ENCODE assay signal across 8 mouse cellular contexts in genomic region chr3:153944335-153944990, GRCm38 (mm10). TPM values are rescaled to one million over a fixed set of nuclear protein-coding genes. Genes with fewer than 3 reads are reported as not detected.
DNase-seq lines count a peak whose midpoint lies in the region; ATAC-seq lines count a peak whose summit lies in the region.

Acadm (minus strand) TSS chr3:153944632.

- ATAC-seq in heart, embryonic 14.5 days (ENCODE audit: insufficient number of reproducible peaks, insufficient read depth, low FRiP score, low read depth): peak; percentile 95
- peak; percentile 96 for ATAC-seq in liver, embryonic 13.5 days (ENCODE audit: low read depth)
- peak; percentile 99 for ATAC-seq in stomach, embryonic 16.5 days (ENCODE audit: insufficient read depth, low FRiP score)

- H3K9ac ChIP-seq in heart, embryonic 14.5 days (ENCODE audit: low read length): peak within 1 kb of the TSS; percentile 90
- H3K9ac ChIP-seq in liver, embryonic 13.5 days: peak within 1 kb of the TSS; percentile 88
- peak within 1 kb of the TSS; percentile 85 for H3K9ac ChIP-seq in stomach, embryonic 16.5 days (ENCODE audit: low read length)

- DNase-seq in CD4-positive, CD25-positive, alpha-beta regulatory T cell, adult 2 months (ENCODE audit: low read depth, low spot score): peak; percentile 96
- DNase-seq in fibroblast of lung, adult 2 months (ENCODE audit: low read depth): peak; percentile 90
- DNase-seq in kidney, postnatal 14 days: peak; percentile 99
- peak; percentile 99 for DNase-seq in liver, embryonic 13.5 days
- DNase-seq in neural tube, embryonic 10.5 days (ENCODE audit: extremely low spot score, low spot score): peak; percentile 99

- H3K27me3 ChIP-seq in heart, embryonic 14.5 days (ENCODE audit: control insufficient read depth, insufficient read depth, low read length): no peaks in the 10 kb centered on the region
- no peaks in the 10 kb centered on the region for H3K27me3 ChIP-seq in liver, embryonic 13.5 days
- no peaks in the 10 kb centered on the region for H3K27me3 ChIP-seq in stomach, embryonic 16.5 days (ENCODE audit: control insufficient read depth, insufficient read depth, low read length)

- 0% methylated on average over 40 of the region's 41 CpGs for WGBS in heart, embryonic 14.5 days
- WGBS in liver, embryonic 13.5 days (ENCODE audit: insufficient replicate concordance): under 1% methylated on average over 41 of the region's 41 CpGs
- under 1% methylated on average over 41 of the region's 41 CpGs for WGBS in stomach, embryonic 16.5 days

- H3K36me3 ChIP-seq in heart, embryonic 14.5 days (ENCODE audit: control insufficient read depth, insufficient read depth, low read length): peaks cover 24% of the 10 kb centered on the region
- peaks cover 10% of the 10 kb centered on the region; the same call in 1 of the 2 replicates for H3K36me3 ChIP-seq in liver, embryonic 13.5 days
- H3K36me3 ChIP-seq in stomach, embryonic 16.5 days (ENCODE audit: control insufficient read depth, insufficient read depth, low read length): no peaks in the 10 kb centered on the region

- H3K27ac ChIP-seq in brown adipose tissue, adult 24 weeks (replicated peaks; ENCODE audit: low read depth, low read length): peak within 1 kb of the TSS; percentile 95
- H3K27ac ChIP-seq in heart, embryonic 14.5 days (replicated peaks in 1 of 2; ENCODE audit: control insufficient read depth in 1 of 2, insufficient read depth in 1 of 2, low read depth in 2 of 2, low read length in 2 of 2): peak within 1 kb of the TSS; percentile 90 to 96
- H3K27ac ChIP-seq in liver, embryonic 13.5 days: peak within 1 kb of the TSS; percentile 81
- peak within 1 kb of the TSS; percentile 94 for H3K27ac ChIP-seq in stomach, embryonic 16.5 days (ENCODE audit: low read length)

- peaks cover 3% of the 10 kb centered on the region for H3K4me1 ChIP-seq in brown adipose tissue, adult 24 weeks (ENCODE audit: control insufficient read depth, insufficient read depth, insufficient read length, low read length)
- peaks cover 4 to 26% of the 10 kb centered on the region in 2 experiments for H3K4me1 ChIP-seq in heart, embryonic 14.5 days (ENCODE audit: control insufficient read depth in 2 of 2, insufficient read depth in 2 of 2, low read length in 2 of 2)
- H3K4me1 ChIP-seq in liver, embryonic 13.5 days (replicated peaks): peaks cover 47% of the 10 kb centered on the region
- H3K4me1 ChIP-seq in stomach, embryonic 16.5 days (ENCODE audit: control insufficient read depth, insufficient read depth, low read length): peaks cover 4% of the 10 kb centered on the region; the same call in 1 of the 2 replicates

- peak within 1 kb of the TSS; percentile 79 for H3K4me3 ChIP-seq in brown adipose tissue, adult 24 weeks (ENCODE audit: insufficient read depth, low read depth, low read length)
- peak within 1 kb of the TSS; percentile 76 to 85 for H3K4me3 ChIP-seq in heart, embryonic 14.5 days (ENCODE audit: control insufficient read depth in 1 of 2, insufficient read depth in 1 of 2, low read depth in 1 of 2, low read length in 2 of 2)
- peak within 1 kb of the TSS; percentile 86 for H3K4me3 ChIP-seq in liver, embryonic 13.5 days (replicated peaks)
- H3K4me3 ChIP-seq in stomach, embryonic 16.5 days (replicated peaks; ENCODE audit: low read length): peak within 1 kb of the TSS; percentile 84

- H3K9me3 ChIP-seq in heart, embryonic 14.5 days (ENCODE audit: control insufficient read depth, low read length): no peaks in the 10 kb centered on the region
- H3K9me3 ChIP-seq in liver, embryonic 13.5 days (replicated peaks): no peaks in the 10 kb centered on the region
- no peaks in the 10 kb centered on the region for H3K9me3 ChIP-seq in stomach, embryonic 16.5 days (replicated peaks; ENCODE audit: control insufficient read depth, low read length)

- H3K4me2 ChIP-seq in heart, embryonic 14.5 days (ENCODE audit: low read length): peak within 1 kb of the TSS; percentile 78
- H3K4me2 ChIP-seq in liver, embryonic 13.5 days: peak within 1 kb of the TSS; percentile 89
- peak within 1 kb of the TSS; percentile 66 for H3K4me2 ChIP-seq in stomach, embryonic 16.5 days (ENCODE audit: low read depth, low read length)

RNA-seq across cellular contexts. Expression of gene Acadm, which starts in this region (rescaled TPM):
- polyA plus RNA-seq in brown adipose tissue, adult 24 weeks (2012; ENCODE audit: insufficient read depth, insufficient read length, missing spikeins): 2,059 and 2,452 TPM in 2 replicates
- 263 and 291 TPM in 2 replicates for polyA plus RNA-seq in heart, embryonic 14.5 days (2014; fragmentation: Nextera tagmentation; extraction: Ambion mirVana)
- 52.6 and 64.9 TPM in 2 replicates for polyA plus RNA-seq in liver, embryonic 13.5 days (2015; fragmentation: Nextera tagmentation; extraction: Ambion mirVana)
- polyA plus RNA-seq in stomach, embryonic 16.5 days (2015; fragmentation: Nextera tagmentation; extraction: Ambion mirVana): 106 and 112 TPM in 2 replicates

Comparison
In these comparisons a context has a peak if more than half of its experiments do, and no peak if none do; other contexts are left out.
1. Peak in every context shown above with its lines: DNase-seq, ATAC-seq, H3K4me3 ChIP-seq and H3K27ac ChIP-seq.